Mouse (Mus musculus) right cerebral cortex, postnatal 10 days (tissue): ENCODE results near the gene Nfatc2ip.

ENCODE experiments used
- DNase-seq, 2 experiments: peaks; one replicate each; pipeline ENCODE4 v3.0.0; 2021; ENCODE audit warnings: low spot score in 2 of 2

The Nfatc2ip gene

DNA sequence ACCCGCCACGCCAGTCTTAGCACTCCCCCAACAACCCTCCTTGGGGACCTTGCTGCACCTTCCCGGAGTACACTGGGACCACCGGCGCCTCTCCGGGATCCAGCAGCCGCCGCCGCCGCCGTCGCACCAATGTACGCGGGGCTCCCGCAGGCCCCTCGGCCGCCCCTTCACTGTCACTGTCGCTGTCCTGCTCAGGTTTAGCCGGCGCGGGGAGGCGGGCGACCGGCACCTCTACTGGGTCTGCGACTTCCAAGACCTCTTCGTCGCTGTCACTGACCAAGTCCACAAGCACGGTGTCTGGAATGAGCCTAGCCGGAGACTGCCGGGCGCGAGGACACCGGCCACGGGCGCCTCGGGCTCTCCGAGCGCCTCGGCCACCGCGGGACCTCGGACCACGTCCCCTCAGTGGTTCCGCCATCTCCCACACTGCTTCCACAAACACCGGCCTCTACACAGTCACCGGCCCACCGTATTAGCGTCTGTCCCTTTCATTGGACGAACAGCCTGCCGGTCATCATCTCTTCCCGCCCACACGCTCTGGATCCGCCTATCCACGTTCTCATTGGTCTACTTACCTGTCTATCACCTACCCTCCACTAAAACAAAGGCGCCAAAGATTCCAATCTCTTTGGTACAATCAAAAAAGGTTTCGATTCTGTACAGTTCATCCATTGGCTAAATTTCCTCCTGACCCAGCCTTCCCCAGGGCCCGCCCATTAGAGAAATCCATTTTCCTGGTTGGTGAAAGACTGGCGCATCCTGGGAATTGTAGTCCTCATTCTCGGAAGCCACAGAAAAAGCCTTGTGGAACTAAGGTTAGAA is at the start of gene Nfatc2ip:
Gene Nfatc2ip (minus strand): TSS at position 440 of the 822 bp plus-strand sequence.
- peak; percentile 96 to 97 for DNase-seq

DNA sequence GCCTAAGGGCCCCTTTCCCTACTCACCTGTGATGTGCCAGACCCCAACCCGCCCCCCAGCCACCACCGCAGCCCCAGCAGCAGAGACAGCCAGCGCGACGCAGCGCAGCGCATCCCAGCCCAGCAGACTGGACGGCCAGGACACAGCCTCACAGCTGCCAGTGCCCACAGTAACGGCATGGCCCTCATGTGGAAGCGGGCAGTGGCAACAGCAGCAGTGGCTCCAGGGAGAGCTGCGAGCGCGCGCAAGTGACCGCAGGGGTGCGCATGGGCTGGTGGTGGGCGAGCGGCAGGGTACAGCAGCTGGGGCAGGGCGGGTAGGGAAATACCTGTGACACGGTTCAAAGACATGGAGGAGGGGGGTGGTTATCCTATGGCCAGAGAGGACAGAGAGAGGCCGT is 49.7 kb upstream of the Nfatc2ip start:
- DNase-seq, result no peak

- no peak for DNase-seq
These were observed 48.7 kb upstream of the Nfatc2ip start for GRCm38 (mm10) chr7:126445104-126445815.

GRCm38 (mm10) chr7:126444536-126444935 is 48.0 kb upstream of the Nfatc2ip start:
- no peak for DNase-seq

- no peak for DNase-seq
These were observed 47.5 kb upstream of the Nfatc2ip start for GRCm38 (mm10) chr7:126443997-126444396.

GRCm38 (mm10) chr7:126440134-126440533 is 43.6 kb upstream of the Nfatc2ip start:
- DNase-seq, result no peak

DNA sequence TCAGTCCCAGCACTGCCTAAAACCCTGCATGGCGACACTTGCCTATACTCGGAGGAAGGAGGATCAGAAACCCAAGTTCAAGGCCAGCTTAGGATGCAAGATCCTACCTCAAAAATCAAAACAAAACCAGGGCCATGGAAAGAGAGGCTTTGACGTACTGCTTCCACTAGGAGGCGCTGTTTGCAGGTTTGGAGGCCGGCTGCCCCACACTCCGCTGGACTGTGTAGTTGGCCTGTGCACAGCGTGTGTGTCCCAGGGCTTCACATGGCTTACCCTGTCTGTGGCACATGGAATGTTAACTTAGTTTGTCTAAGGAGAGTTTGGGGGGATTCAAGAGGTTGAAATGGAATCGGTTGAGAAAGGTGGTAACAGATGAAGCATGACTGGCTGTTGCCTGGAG is 40.3 kb upstream of the Nfatc2ip start:
- peak in 1 of 2 experiments; percentile 38 for DNase-seq

GRCm38 (mm10) chr7:126435801-126436200 is 39.3 kb upstream of the Nfatc2ip start:
- DNase-seq, result no peak

GRCm38 (mm10) chr7:126434726-126435125 is 38.2 kb upstream of the Nfatc2ip start:
- no peak for DNase-seq

DNA sequence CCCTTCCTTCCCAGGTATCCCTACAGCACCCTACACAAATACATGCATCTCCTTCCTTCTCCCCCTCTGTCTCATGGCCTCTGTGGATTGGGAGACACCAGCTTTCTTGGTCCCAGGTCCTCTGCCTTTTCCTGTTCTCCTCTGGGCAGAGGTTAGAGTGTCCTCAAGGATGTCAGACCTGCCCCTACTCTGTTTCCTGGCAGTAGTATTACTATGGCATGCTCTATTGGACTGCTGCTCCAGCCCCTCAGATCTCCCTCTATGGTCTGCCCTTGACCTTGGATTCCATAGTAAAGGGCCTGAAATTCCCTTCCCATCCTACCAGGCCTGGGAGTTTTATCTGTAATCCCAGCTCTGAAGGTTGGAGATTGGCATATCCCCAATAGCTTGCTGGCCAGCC is 33.6 kb upstream of the Nfatc2ip start:
- no peak for DNase-seq

GRCm38 (mm10) chr7:126429503-126429898 is 33.0 kb upstream of the Nfatc2ip start:
- DNase-seq, result no peak

DNA sequence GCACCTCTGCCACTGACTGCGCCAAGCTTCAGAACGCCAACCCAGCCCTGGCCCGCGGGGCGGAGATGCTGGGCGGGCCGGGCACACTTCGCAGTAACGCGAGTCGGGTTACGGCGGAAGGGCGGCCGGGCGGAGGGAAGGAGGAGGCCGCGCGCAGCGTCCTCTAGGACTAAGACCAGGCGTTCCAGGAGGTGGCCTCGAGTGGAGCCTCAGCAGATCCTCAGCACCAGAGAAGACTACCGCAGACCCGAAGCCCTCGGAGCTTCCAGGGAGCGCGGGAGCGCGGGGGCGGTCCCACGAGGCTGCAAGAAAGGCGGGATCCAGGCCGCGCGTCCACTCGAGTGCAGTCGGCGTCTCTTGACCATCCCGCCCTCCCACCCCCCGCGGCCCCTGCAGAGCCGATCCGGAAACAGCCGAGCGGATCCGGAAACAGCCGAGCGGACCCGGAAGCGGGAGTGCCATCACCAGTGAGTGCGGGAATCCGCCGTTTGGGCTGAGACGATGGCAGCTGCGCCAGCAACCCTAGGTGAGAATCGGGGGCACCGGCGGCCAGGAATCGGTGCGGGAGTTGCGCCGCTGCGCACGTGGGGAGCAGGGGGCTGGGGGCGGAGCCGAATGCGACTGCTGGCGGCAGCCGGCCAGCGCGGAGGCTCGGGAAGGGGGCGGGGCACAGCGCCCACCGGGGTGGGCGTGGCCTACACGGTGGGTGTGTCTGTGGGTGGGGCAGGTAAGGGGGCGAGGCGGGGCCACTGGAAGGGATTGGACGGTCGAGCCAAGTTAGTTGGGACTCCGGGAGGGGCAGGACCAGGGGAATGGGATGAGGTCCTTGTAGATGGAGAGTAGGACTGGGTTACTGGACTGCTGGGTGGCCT is 32.3 kb upstream of the Nfatc2ip start, which contains the start of gene Rabep2:
Gene Rabep2 (plus strand): TSS at position 129 of the 872 bp plus-strand sequence.
- DNase-seq, result peak; percentile 93 to 96

DNA sequence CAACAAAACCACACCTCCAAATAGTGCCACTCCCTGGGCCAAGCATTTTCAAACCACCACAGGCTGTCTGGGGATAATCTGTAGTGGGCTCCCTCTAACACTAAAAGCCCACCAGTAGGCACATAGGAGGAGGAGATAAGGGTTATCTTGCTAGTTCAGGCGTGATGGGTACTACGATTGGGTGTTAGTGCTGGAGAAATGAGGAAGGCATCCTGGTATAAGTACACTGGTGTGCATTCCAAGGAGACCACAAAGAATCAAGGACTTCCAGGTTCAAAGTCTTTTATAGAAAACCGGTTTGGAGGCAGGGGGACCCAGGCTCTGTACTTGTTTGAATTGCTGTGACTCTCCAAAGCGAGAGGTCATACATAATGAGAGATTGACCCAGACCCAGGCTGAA is 31.6 kb upstream of the Nfatc2ip start:
- DNase-seq, result no peak

- no peak for DNase-seq
These were observed 30.9 kb upstream of the Nfatc2ip start for GRCm38 (mm10) chr7:126427323-126427860.

GRCm38 (mm10) chr7:126424161-126424560 is 27.6 kb upstream of the Nfatc2ip start:
- DNase-seq, result no peak

DNA sequence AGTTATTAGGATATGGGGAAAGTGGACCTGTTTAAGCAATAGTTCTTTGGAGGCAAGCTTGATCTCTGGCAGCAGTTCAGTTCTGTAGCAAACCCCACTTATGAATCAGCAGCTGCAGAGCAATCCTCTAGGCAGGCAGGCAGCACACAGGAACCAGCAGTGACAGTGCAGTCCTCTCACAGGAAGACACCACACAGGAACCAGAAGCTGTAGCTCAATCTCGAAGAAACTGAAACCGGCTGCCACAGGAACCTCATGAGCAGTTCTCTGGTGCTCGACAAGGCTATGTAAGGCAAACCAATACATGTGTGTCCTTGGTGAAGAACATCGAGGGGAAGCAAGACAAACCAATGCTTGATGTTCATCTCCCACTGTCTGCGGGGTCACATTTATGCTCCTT is 25.2 kb upstream of the Nfatc2ip start:
- DNase-seq, result no peak

DNA sequence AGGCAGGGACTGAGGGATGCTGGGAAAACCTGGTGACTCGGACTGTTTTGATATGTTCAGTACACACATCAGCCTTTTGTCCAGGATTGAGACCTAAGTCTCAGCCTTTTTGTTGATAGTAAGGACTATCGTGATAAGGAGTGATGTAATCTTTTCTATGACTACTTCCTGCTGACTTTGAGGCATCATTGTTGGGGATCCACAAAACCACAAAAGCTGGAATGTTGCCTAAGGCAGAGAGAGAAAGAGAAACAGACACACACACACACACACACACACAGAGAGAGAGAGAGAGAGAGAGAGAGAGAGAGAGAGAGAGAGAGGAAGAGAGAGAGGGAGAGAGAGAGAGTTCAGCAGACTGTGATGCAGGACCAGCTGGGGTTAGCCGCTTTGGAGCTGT is 22.0 kb upstream of the Nfatc2ip start:
- DNase-seq, result no peak

DNA sequence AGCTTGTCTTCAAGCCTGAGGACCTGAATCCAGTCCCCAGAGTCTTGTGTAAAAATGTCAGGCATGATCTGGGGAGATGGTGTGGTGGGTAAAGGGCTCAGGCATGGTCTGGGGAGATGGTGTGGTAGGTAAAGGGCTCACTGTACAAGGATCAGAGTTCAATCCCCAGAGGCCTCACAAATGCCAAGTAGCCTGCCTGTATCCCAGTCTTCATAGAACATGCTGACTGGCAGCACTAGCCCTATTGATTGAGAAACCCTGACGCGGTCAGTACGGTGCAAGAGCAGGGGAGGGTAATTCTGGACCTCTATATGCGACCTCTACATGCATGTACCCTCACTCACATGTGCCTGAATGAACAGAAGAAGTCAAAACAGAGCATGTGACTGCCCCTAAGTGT is 21.1 kb upstream of the Nfatc2ip start:
- DNase-seq, result no peak

DNA sequence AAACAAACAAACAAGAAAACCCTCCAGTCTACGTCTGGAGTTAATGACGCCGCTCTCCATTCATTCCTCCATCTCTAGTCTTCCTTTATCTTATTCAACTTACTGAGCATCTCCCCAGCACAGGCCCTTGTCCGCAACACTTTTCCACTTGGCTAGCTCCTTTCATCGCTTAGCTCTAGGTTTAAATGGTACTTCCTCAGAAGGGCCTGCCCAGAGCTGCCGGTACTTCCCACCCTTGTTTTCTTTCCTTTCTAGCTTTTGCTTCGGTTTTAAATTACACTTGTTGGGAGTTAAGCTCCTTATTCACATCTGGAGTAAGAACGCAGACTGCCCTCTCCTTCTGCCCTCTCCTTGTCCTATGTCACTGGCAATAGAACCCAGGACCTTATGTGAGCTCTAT is 20.5 kb upstream of the Nfatc2ip start:
- no peak for DNase-seq

- no peak for DNase-seq
These were observed 20.1 kb upstream of the Nfatc2ip start for GRCm38 (mm10) chr7:126416615-126417014.

GRCm38 (mm10) chr7:126414725-126415124 is 18.2 kb upstream of the Nfatc2ip start, which contains the start of gene Cd19:
TSS of gene Cd19 (minus strand) at chr7:126414889.
- no peak for DNase-seq

DNA sequence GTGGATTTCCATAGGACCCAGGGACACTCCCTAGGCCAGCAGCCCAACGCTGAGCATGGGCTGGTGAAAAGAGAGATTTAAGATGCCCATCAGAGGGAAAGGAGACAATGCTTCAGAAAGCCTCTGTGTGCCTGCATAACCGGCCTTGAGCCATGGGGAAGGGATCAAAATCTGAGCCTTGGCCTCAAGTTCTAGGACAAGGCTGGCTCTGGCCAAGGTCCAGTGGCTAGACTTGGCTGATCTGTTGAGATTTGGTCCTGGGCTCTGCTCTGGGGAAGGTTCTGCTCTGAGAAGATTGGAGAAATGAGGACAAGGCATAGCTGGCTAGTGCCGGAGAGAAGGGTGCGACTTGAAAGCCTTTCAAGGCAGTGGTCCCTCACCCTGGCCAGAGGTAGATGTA is 14.5 kb upstream of the Nfatc2ip start:
- no peak for DNase-seq
